ENCODE assay signal across 8 mouse cellular contexts in genomic region chr9:37489446-37490120, GRCm38 (mm10). TPM values are rescaled to one million over a fixed set of nuclear protein-coding genes. Genes with fewer than 3 reads are reported as not detected.
DNase-seq lines count a peak whose midpoint lies in the region; ATAC-seq and TF ChIP-seq lines count a peak whose summit lies in the region.

No protein-coding gene starts in this region.

- no peaks in the 10 kb centered on the region for H3K27me3 ChIP-seq in forebrain, embryonic 11.5 days (ENCODE audit: control insufficient read depth, insufficient read depth, low read length)
- H3K27me3 ChIP-seq in heart, postnatal 0 days (ENCODE audit: control insufficient read depth, insufficient read depth, low read length) = no peaks in the 10 kb centered on the region
- no peaks in the 10 kb centered on the region for H3K27me3 ChIP-seq in lung, embryonic 16.5 days (ENCODE audit: control insufficient read depth, insufficient read depth, low read depth, low read length)

- H3K9ac ChIP-seq in forebrain, embryonic 11.5 days (ENCODE audit: low read length) = peak overlapping the region; percentile 98
- H3K9ac ChIP-seq in heart, postnatal 0 days (replicated peaks; ENCODE audit: low read depth, low read length) = peak overlapping the region; percentile 94
- H3K9ac ChIP-seq in lung, embryonic 16.5 days (ENCODE audit: low read length) = peak overlapping the region; percentile 86

- no peaks in the 10 kb centered on the region; the same call in 1 of the 2 replicates for H3K4me1 ChIP-seq in forebrain, embryonic 11.5 days (replicated peaks; ENCODE audit: control insufficient read depth, insufficient read depth, low read length)
- H3K4me1 ChIP-seq in heart, postnatal 0 days (ENCODE audit: control insufficient read depth, insufficient read depth) = peaks cover 15% of the 10 kb centered on the region
- peaks cover 23% of the 10 kb centered on the region for H3K4me1 ChIP-seq in lung, embryonic 16.5 days (replicated peaks; ENCODE audit: control insufficient read depth, insufficient read depth, low read length)

- no peak for TF ChIP-seq EP300 in heart, postnatal 0 days (IDR thresholded peaks at IDR 0.05; ENCODE audit: low read depth)

- DNase-seq in ES-CJ7 (ENCODE audit: low read depth, low spot score) = peak; percentile 64
- DNase-seq in c-Kit-positive CD71-positive TER-119-positive erythroid progenitor cells, embryonic 14.5 days (ENCODE audit: low spot score) = peak; percentile 13
- DNase-seq in forebrain, embryonic 11.5 days (ENCODE audit: low spot score) = peak; percentile 83
- peak; percentile 61 for DNase-seq in heart, postnatal 0 days (ENCODE audit: low spot score)
- DNase-seq in kidney, postnatal 36 days = peak; percentile 27 to 65
- DNase-seq in ovary, adult 18-20 months (ENCODE audit: low spot score) = peak; percentile 32
- peak; percentile 27 for DNase-seq in thymus, postnatal 10 days (ENCODE audit: low spot score in 2 of 2)

- H3K36me3 ChIP-seq in forebrain, embryonic 11.5 days (ENCODE audit: control insufficient read depth, insufficient read depth, low read length) = no peaks in the 10 kb centered on the region; the same call in 1 of the 2 replicates
- H3K36me3 ChIP-seq in heart, postnatal 0 days (replicated peaks; ENCODE audit: control insufficient read depth, insufficient read depth, low read length) = no peaks in the 10 kb centered on the region
- no peaks in the 10 kb centered on the region for H3K36me3 ChIP-seq in lung, embryonic 16.5 days (ENCODE audit: control insufficient read depth, insufficient read depth, low read length)

- WGBS in forebrain, embryonic 11.5 days = 1% methylated on average over 71 of the region's 75 CpGs
- WGBS in heart, postnatal 0 days = under 1% methylated on average over 62 of the region's 75 CpGs
- under 1% methylated on average over 72 of the region's 75 CpGs for WGBS in lung, embryonic 16.5 days

- H3K4me2 ChIP-seq in forebrain, embryonic 11.5 days (ENCODE audit: low read depth, low read length, severe bottlenecking) = peak overlapping the region; percentile 64
- H3K4me2 ChIP-seq in heart, postnatal 0 days (ENCODE audit: low read depth, low read length) = peak overlapping the region; percentile 80
- H3K4me2 ChIP-seq in lung, embryonic 16.5 days (ENCODE audit: low read depth, low read length) = peak overlapping the region; percentile 97

- H3K27ac ChIP-seq in forebrain, embryonic 11.5 days (ENCODE audit: low read depth, low read length) = peak overlapping the region; percentile 97
- peak overlapping the region; percentile 99 for H3K27ac ChIP-seq in heart, postnatal 0 days (ENCODE audit: low read depth)
- H3K27ac ChIP-seq in lung, embryonic 16.5 days (ENCODE audit: low read length) = peak overlapping the region; percentile 98

- no peak for TF ChIP-seq CTCF in heart, postnatal 0 days (IDR thresholded peaks at IDR 0.05; ENCODE audit: low read depth)

- peak; percentile 85 for ATAC-seq in forebrain, embryonic 11.5 days (replicated peaks; ENCODE audit: low FRiP score)
- ATAC-seq in heart, postnatal 0 days (ENCODE audit: insufficient read depth, low read depth) = peak; percentile 50
- peak; percentile 69 for ATAC-seq in lung, embryonic 16.5 days (ENCODE audit: low read depth)

- peak overlapping the region; percentile 99 for H3K4me3 ChIP-seq in forebrain, embryonic 11.5 days (ENCODE audit: low read depth, low read length)
- H3K4me3 ChIP-seq in heart, postnatal 0 days (ENCODE audit: low read depth, low read length) = peak overlapping the region; percentile 98
- peak overlapping the region; percentile 98 for H3K4me3 ChIP-seq in lung, embryonic 16.5 days (ENCODE audit: low read length)

- H3K9me3 ChIP-seq in forebrain, embryonic 11.5 days (ENCODE audit: control insufficient read depth, low read length) = no peaks in the 10 kb centered on the region
- H3K9me3 ChIP-seq in heart, postnatal 0 days (replicated peaks; ENCODE audit: control insufficient read depth, low read length) = no peaks in the 10 kb centered on the region
- no peaks in the 10 kb centered on the region for H3K9me3 ChIP-seq in lung, embryonic 16.5 days (ENCODE audit: control insufficient read depth, low read length)

RNA-seq across cellular contexts. Expression of gene Msantd2, which starts 0.5 kb away (rescaled TPM):
- polyA plus RNA-seq in forebrain, embryonic 11.5 days (2014; fragmentation: Nextera tagmentation; extraction: Ambion mirVana) = 45.2 and 45.3 TPM in 2 replicates
- total RNA-seq in heart, postnatal 0 days (2014; rRNA removed; ENCODE audit: low replicate concordance) = 3.8 and 5.3 TPM in 2 replicates
- polyA plus RNA-seq in heart, postnatal 0 days (2015; fragmentation: Nextera tagmentation; extraction: Ambion mirVana) = 5.8 and 6.4 TPM in 2 replicates
- 22.0 and 25.0 TPM in 2 replicates for polyA plus RNA-seq in lung, embryonic 16.5 days (2015; fragmentation: Nextera tagmentation; extraction: Ambion mirVana)

RNA-seq across cellular contexts. Expression of gene Esam, which starts 38.3 kb away (rescaled TPM):
- 29.8 and 30.7 TPM in 2 replicates for polyA plus RNA-seq in forebrain, embryonic 11.5 days (2014; fragmentation: Nextera tagmentation; extraction: Ambion mirVana)
- 115 and 117 TPM in 2 replicates for total RNA-seq in heart, postnatal 0 days (2014; rRNA removed; ENCODE audit: low replicate concordance)
- 82.6 and 83.4 TPM in 2 replicates for polyA plus RNA-seq in heart, postnatal 0 days (2015; fragmentation: Nextera tagmentation; extraction: Ambion mirVana)
- polyA plus RNA-seq in lung, embryonic 16.5 days (2015; fragmentation: Nextera tagmentation; extraction: Ambion mirVana) = 184 and 194 TPM in 2 replicates

RNA-seq across cellular contexts. Expression of gene Vsig2, which starts 49.5 kb away (rescaled TPM):
- 0.36 and 0.75 TPM in 2 replicates for polyA plus RNA-seq in forebrain, embryonic 11.5 days (2014; fragmentation: Nextera tagmentation; extraction: Ambion mirVana)
- 17.2 TPM in 1 of 2 replicates, not detected in the other for total RNA-seq in heart, postnatal 0 days (2014; rRNA removed; ENCODE audit: low replicate concordance)
- 1.4 and 1.5 TPM in 2 replicates for polyA plus RNA-seq in heart, postnatal 0 days (2015; fragmentation: Nextera tagmentation; extraction: Ambion mirVana)
- polyA plus RNA-seq in lung, embryonic 16.5 days (2015; fragmentation: Nextera tagmentation; extraction: Ambion mirVana) = 40.2 and 46.8 TPM in 2 replicates

RNA-seq across cellular contexts. Expression of gene Robo3, which starts 56.5 kb away (rescaled TPM):
- polyA plus RNA-seq in forebrain, embryonic 11.5 days (2014; fragmentation: Nextera tagmentation; extraction: Ambion mirVana) = 19.5 and 19.6 TPM in 2 replicates
- not detected in 2 replicates for total RNA-seq in heart, postnatal 0 days (2014; rRNA removed; ENCODE audit: low replicate concordance)
- 0.12 and 0.18 TPM in 2 replicates for polyA plus RNA-seq in heart, postnatal 0 days (2015; fragmentation: Nextera tagmentation; extraction: Ambion mirVana)
- polyA plus RNA-seq in lung, embryonic 16.5 days (2015; fragmentation: Nextera tagmentation; extraction: Ambion mirVana) = 0.15 and 0.19 TPM in 2 replicates

Comparison
In these comparisons a context has a peak if more than half of its experiments do, and no peak if none do; other contexts are left out.
1. Peak in every context shown above with its lines: DNase-seq, ATAC-seq, H3K4me3 ChIP-seq and H3K27ac ChIP-seq.
2. DNase-seq: peak in every context shown above with its lines; median percentile 83 in forebrain, embryonic 11.5 days; 64 in ES-CJ7; 61 in heart, postnatal 0 days; 46 in kidney, postnatal 36 days; 32 in ovary, adult 18-20 months; 27 in thymus, postnatal 10 days; 13 in c-Kit-positive CD71-positive TER-119-positive erythroid progenitor cells, embryonic 14.5 days.
3. RNA of gene Vsig2, which starts 49.5 kb away (polyA plus RNA-seq): 40.2 to 46.8 TPM in lung, embryonic 16.5 days; 1.4 to 1.5 TPM in heart, postnatal 0 days and 0.36 to 0.75 TPM in forebrain, embryonic 11.5 days; every median in the first group is over 10 times any median in the second.